Comparison of ENCODE assay signal across 12 mouse cellular contexts in genomic region chr11:116832172-116832685, GRCm38 (mm10). TPM values are rescaled to one million over a fixed set of nuclear protein-coding genes. Genes with fewer than 3 reads are reported as not detected.
DNase-seq lines count a peak whose midpoint lies in the region; ATAC-seq lines count a peak whose summit lies in the region.
"Had no signal": no experiment of that assay in that cellular context is flagged by ENCODE, and none has a peak within 500 bp of the region (broad histone marks: within the 10 kb centered on the region; RNA-seq: fewer than 3 reads in every experiment).

No protein-coding gene starts in this region.

- no peak overlapping the region for H3K4me2 ChIP-seq in midbrain, embryonic 12.5 days (replicated peaks)
- H3K4me2 ChIP-seq in midbrain, embryonic 16.5 days (ENCODE audit: low read length) = no peak overlapping the region
- H3K4me2 ChIP-seq in midbrain, embryonic 13.5 days (replicated peaks) = no peak overlapping the region
- H3K4me2 ChIP-seq: lung, embryonic 14.5 days had no signal

- peak overlapping the region; percentile 52 for H3K27ac ChIP-seq in midbrain, embryonic 12.5 days (replicated peaks)
- no peak overlapping the region for H3K27ac ChIP-seq in midbrain, embryonic 16.5 days (ENCODE audit: low read length)
- peak overlapping the region; percentile 66; the same call in 1 of the 2 replicates for H3K27ac ChIP-seq in embryonic facial prominence, embryonic 10.5 days (replicated peaks)
- H3K27ac ChIP-seq in midbrain, embryonic 13.5 days = peak overlapping the region; percentile 65
- H3K27ac ChIP-seq: kidney, postnatal 0 days had no signal

- no peak overlapping the region for H3K4me3 ChIP-seq in midbrain, embryonic 12.5 days
- H3K4me3 ChIP-seq in midbrain, embryonic 16.5 days (ENCODE audit: low read depth, low read length) = no peak overlapping the region
- H3K4me3 ChIP-seq in embryonic facial prominence, embryonic 10.5 days = no peak overlapping the region
- H3K4me3 ChIP-seq in midbrain, embryonic 13.5 days (replicated peaks) = no peak overlapping the region

- no peak overlapping the region for H3K9ac ChIP-seq in midbrain, embryonic 12.5 days (replicated peaks)
- H3K9ac ChIP-seq in midbrain, embryonic 16.5 days (ENCODE audit: low read depth, low read length) = no peak overlapping the region
- H3K9ac ChIP-seq in midbrain, embryonic 13.5 days (replicated peaks) = peak overlapping the region; percentile 28; the same call in 1 of the 2 replicates
- H3K9ac ChIP-seq: lung, embryonic 14.5 days had no signal

- 28% methylated on average over 4 of the region's 4 CpGs for WGBS in midbrain, embryonic 12.5 days
- WGBS in midbrain, embryonic 16.5 days = 18% methylated on average over 4 of the region's 4 CpGs
- 24% methylated on average over 4 of the region's 4 CpGs for WGBS in embryonic facial prominence, embryonic 10.5 days
- WGBS in midbrain, embryonic 13.5 days = 26% methylated on average over 3 of the region's 4 CpGs

- H3K9me3 ChIP-seq in midbrain, embryonic 12.5 days = no peaks in the 10 kb centered on the region
- no peaks in the 10 kb centered on the region for H3K9me3 ChIP-seq in midbrain, embryonic 16.5 days (replicated peaks; ENCODE audit: control insufficient read depth, low read length, poor library complexity, severe bottlenecking)
- no peaks in the 10 kb centered on the region for H3K9me3 ChIP-seq in embryonic facial prominence, embryonic 10.5 days
- H3K9me3 ChIP-seq in midbrain, embryonic 13.5 days = no peaks in the 10 kb centered on the region

- H3K4me1 ChIP-seq in midbrain, embryonic 12.5 days = peaks cover 27% of the 10 kb centered on the region
- H3K4me1 ChIP-seq in midbrain, embryonic 16.5 days (ENCODE audit: control insufficient read depth, insufficient read depth, low read length) = peaks cover 9% of the 10 kb centered on the region; the same call in 1 of the 2 replicates
- peaks cover 44% of the 10 kb centered on the region for H3K4me1 ChIP-seq in embryonic facial prominence, embryonic 10.5 days
- H3K4me1 ChIP-seq in midbrain, embryonic 13.5 days (replicated peaks) = peaks cover 20% of the 10 kb centered on the region

- peak; percentile 69 for DNase-seq in MN1 (ENCODE audit: low spot score)
- DNase-seq in embryonic facial prominence, embryonic 10.5 days (ENCODE audit: low spot score) = peak; percentile 65
- DNase-seq in right cerebral cortex, postnatal 10 days (ENCODE audit: low spot score in 2 of 2) = no peak
- DNase-seq in right cerebral cortex, postnatal 14 days = no peak
- DNase-seq: adrenal gland, postnatal 10 days; layer of hippocampus, postnatal 36 days; liver; lung, embryonic 14.5 days had no signal

- no peaks in the 10 kb centered on the region for H3K27me3 ChIP-seq in midbrain, embryonic 12.5 days
- H3K27me3 ChIP-seq in midbrain, embryonic 16.5 days (ENCODE audit: control insufficient read depth, insufficient read depth, low read depth, low read length) = no peaks in the 10 kb centered on the region
- H3K27me3 ChIP-seq in embryonic facial prominence, embryonic 10.5 days (replicated peaks; ENCODE audit: low read depth, poor library complexity, severe bottlenecking) = no peaks in the 10 kb centered on the region
- no peaks in the 10 kb centered on the region for H3K27me3 ChIP-seq in midbrain, embryonic 13.5 days

- no peak for ATAC-seq in midbrain, embryonic 12.5 days (ENCODE audit: low FRiP score, low read depth)
- ATAC-seq in midbrain, embryonic 16.5 days = no peak
- ATAC-seq in midbrain, embryonic 13.5 days = 0 out of 2 replicates have a peak, but pooled peaks have one; percentile 35

- peaks cover 40% of the 10 kb centered on the region for H3K36me3 ChIP-seq in midbrain, embryonic 12.5 days
- H3K36me3 ChIP-seq in midbrain, embryonic 16.5 days (ENCODE audit: control insufficient read depth, insufficient read depth, low read length) = peaks cover 15% of the 10 kb centered on the region
- H3K36me3 ChIP-seq in embryonic facial prominence, embryonic 10.5 days (replicated peaks) = peaks cover 57% of the 10 kb centered on the region
- H3K36me3 ChIP-seq in midbrain, embryonic 13.5 days = peaks cover 56% of the 10 kb centered on the region

RNA-seq across cellular contexts. Expression of gene Mxra7, which starts 4.4 kb away (rescaled TPM):
- 44.2 and 45.2 TPM in 2 replicates for polyA plus RNA-seq in midbrain, embryonic 12.5 days (2016; fragmentation: Nextera tagmentation; extraction: Ambion mirVana)
- 21.8 and 22.6 TPM in 2 replicates for polyA plus RNA-seq in midbrain, embryonic 16.5 days (2015; fragmentation: Nextera tagmentation; extraction: Ambion mirVana)
- 18.1 and 23.2 TPM in 2 replicates for polyA plus RNA-seq in embryonic facial prominence, embryonic 10.5 days (2016; fragmentation: Nextera tagmentation; extraction: Ambion mirVana)
- 32.5 and 40.4 TPM in 2 replicates for polyA plus RNA-seq in midbrain, embryonic 13.5 days (2015; fragmentation: Nextera tagmentation; extraction: Ambion mirVana)

RNA-seq across cellular contexts. Expression of gene Mettl23, which starts 10.8 kb away (rescaled TPM):
- 71.3 and 72.3 TPM in 2 replicates for polyA plus RNA-seq in midbrain, embryonic 12.5 days (2016; fragmentation: Nextera tagmentation; extraction: Ambion mirVana)
- 65.2 and 67.4 TPM in 2 replicates for polyA plus RNA-seq in midbrain, embryonic 16.5 days (2015; fragmentation: Nextera tagmentation; extraction: Ambion mirVana)
- polyA plus RNA-seq in embryonic facial prominence, embryonic 10.5 days (2016; fragmentation: Nextera tagmentation; extraction: Ambion mirVana) = 56.9 and 58.1 TPM in 2 replicates
- polyA plus RNA-seq in midbrain, embryonic 13.5 days (2015; fragmentation: Nextera tagmentation; extraction: Ambion mirVana) = 79.0 and 80.0 TPM in 2 replicates

RNA-seq across cellular contexts. Expression of gene Jmjd6, which starts 11.0 kb away (rescaled TPM):
- 92.8 and 95.2 TPM in 2 replicates for polyA plus RNA-seq in midbrain, embryonic 12.5 days (2016; fragmentation: Nextera tagmentation; extraction: Ambion mirVana)
- 66.3 and 73.0 TPM in 2 replicates for polyA plus RNA-seq in midbrain, embryonic 16.5 days (2015; fragmentation: Nextera tagmentation; extraction: Ambion mirVana)
- 88.3 and 97.5 TPM in 2 replicates for polyA plus RNA-seq in embryonic facial prominence, embryonic 10.5 days (2016; fragmentation: Nextera tagmentation; extraction: Ambion mirVana)
- polyA plus RNA-seq in midbrain, embryonic 13.5 days (2015; fragmentation: Nextera tagmentation; extraction: Ambion mirVana) = 78.7 and 84.0 TPM in 2 replicates

RNA-seq across cellular contexts. Expression of gene Mfsd11, which starts 20.0 kb away (rescaled TPM):
- polyA plus RNA-seq in midbrain, embryonic 12.5 days (2016; fragmentation: Nextera tagmentation; extraction: Ambion mirVana) = 38.9 and 46.3 TPM in 2 replicates
- 56.1 and 56.2 TPM in 2 replicates for polyA plus RNA-seq in midbrain, embryonic 16.5 days (2015; fragmentation: Nextera tagmentation; extraction: Ambion mirVana)
- 23.8 and 26.8 TPM in 2 replicates for polyA plus RNA-seq in embryonic facial prominence, embryonic 10.5 days (2016; fragmentation: Nextera tagmentation; extraction: Ambion mirVana)
- 48.3 and 48.8 TPM in 2 replicates for polyA plus RNA-seq in midbrain, embryonic 13.5 days (2015; fragmentation: Nextera tagmentation; extraction: Ambion mirVana)

RNA-seq across cellular contexts. Expression of gene Srsf2, which starts 20.7 kb away (rescaled TPM):
- 848 and 913 TPM in 2 replicates for polyA plus RNA-seq in midbrain, embryonic 12.5 days (2016; fragmentation: Nextera tagmentation; extraction: Ambion mirVana)
- polyA plus RNA-seq in midbrain, embryonic 16.5 days (2015; fragmentation: Nextera tagmentation; extraction: Ambion mirVana) = 549 and 567 TPM in 2 replicates
- polyA plus RNA-seq in embryonic facial prominence, embryonic 10.5 days (2016; fragmentation: Nextera tagmentation; extraction: Ambion mirVana) = 890 and 902 TPM in 2 replicates
- polyA plus RNA-seq in midbrain, embryonic 13.5 days (2015; fragmentation: Nextera tagmentation; extraction: Ambion mirVana) = 648 and 659 TPM in 2 replicates

Comparison
In these comparisons a context has a peak if more than half of its experiments do, and no peak if none do; other contexts are left out.
1. DNase-seq: peak in MN1 (single experiment) and embryonic facial prominence, embryonic 10.5 days (single experiment); none in right cerebral cortex, postnatal 10 days (0 of 2) and right cerebral cortex, postnatal 14 days (single experiment).